Mouse (Mus musculus): ENCODE data around the gene Bcar3. TPM values are rescaled to one million over a fixed set of nuclear protein-coding genes. Genes with fewer than 3 reads are reported as not detected.

Bcar3 gene
- total RNA-seq, 2 experiments from 2014 or later: 4.7 to 7.0 TPM

- DNase-seq: peak; percentile 55
- intact Hi-C loops (cut with DNase I): no loop called here
Observed at GRCm38 (mm10) chr3:122446678-122447077, 152.7 kb downstream of the Bcar3 start.

GRCm38 (mm10) chr3:122448196-122448595, 154.3 kb downstream of the Bcar3 start:
- DNase-seq: no peak
- intact Hi-C loops (cut with DNase I): no loop called here

- intact Hi-C loops (cut with DNase I): no loop called here
- no peak for DNase-seq
Observed at GRCm38 (mm10) chr3:122450041-122450440, 156.1 kb downstream of the Bcar3 start.

- no peak for DNase-seq
- intact Hi-C loops (cut with DNase I): no loop called here
Observed at GRCm38 (mm10) chr3:122453875-122454274, 159.9 kb downstream of the Bcar3 start.

- intact Hi-C loops (cut with DNase I): no loop called here
Observed at GRCm38 (mm10) chr3:122456156-122456555, 162.2 kb downstream of the Bcar3 start.

GRCm38 (mm10) chr3:122456807-122457206, 162.9 kb downstream of the Bcar3 start:
- DNase-seq: no peak
- intact Hi-C loops (cut with DNase I): no loop called here

More at GRCm38 (mm10) chr3:122456156-122456555, 162.2 kb downstream of the Bcar3 start:
- no peak for DNase-seq

- intact Hi-C loops (cut with DNase I): no loop called here
- no peak for DNase-seq
Observed at GRCm38 (mm10) chr3:122457723-122458122, 163.8 kb downstream of the Bcar3 start.

- intact Hi-C loops (cut with DNase I): no loop called here
- no peak for DNase-seq
Observed at GRCm38 (mm10) chr3:122458743-122459142, 164.8 kb downstream of the Bcar3 start.

- intact Hi-C loops (cut with DNase I): loop anchor here (5.0 kb wide), 1 partner anchor 176 kb away; no protein-coding TSS in a partner anchor
- DNase-seq: no peak
Observed at GRCm38 (mm10) chr3:122460848-122461511, 167.0 kb downstream of the Bcar3 start.

GRCm38 (mm10) chr3:122461512-122461881, 167.6 kb downstream of the Bcar3 start:
- intact Hi-C loops (cut with DNase I): loop anchor here (5.0 kb wide), 1 partner anchor 176 kb away; no protein-coding TSS in a partner anchor
- peak; percentile 32 for DNase-seq

GRCm38 (mm10) chr3:122461932-122462871, 168.3 kb downstream of the Bcar3 start:
- peak; percentile 69 for DNase-seq
- intact Hi-C loops (cut with DNase I): loop anchor here (5.0 kb wide), 1 partner anchor 175 kb away; no protein-coding TSS in a partner anchor

- no peak for DNase-seq
- intact Hi-C loops (cut with DNase I): loop anchor here (5.0 kb wide), 1 partner anchor 174 kb away; no protein-coding TSS in a partner anchor
Observed at GRCm38 (mm10) chr3:122463166-122463565, 169.2 kb downstream of the Bcar3 start.

GRCm38 (mm10) chr3:122466100-122466730, 172.3 kb downstream of the Bcar3 start:
- peak; percentile 55 for DNase-seq
- intact Hi-C loops (cut with DNase I): no loop called here

- intact Hi-C loops (cut with DNase I): loop anchor here (2.0 kb wide), 1 partner anchor 155 kb away; no protein-coding TSS in a partner anchor
Observed at GRCm38 (mm10) chr3:122467977-122468376, 174.0 kb downstream of the Bcar3 start.

GRCm38 (mm10) chr3:122470326-122471016, 176.5 kb downstream of the Bcar3 start:
- intact Hi-C loops (cut with DNase I): loop anchor here (5.0 kb wide), 2 partner anchors 147 to 162 kb away; partner anchors contain the start of gene Fnbp1l
- no peak for DNase-seq

More at GRCm38 (mm10) chr3:122467977-122468376, 174.0 kb downstream of the Bcar3 start:
- DNase-seq: no peak

GRCm38 (mm10) chr3:122471017-122471721, 177.2 kb downstream of the Bcar3 start:
- peak; percentile 43 for DNase-seq
- intact Hi-C loops (cut with DNase I): loop anchor here (5.0 kb wide), 2 partner anchors 146 to 161 kb away; partner anchors contain the start of gene Fnbp1l

- no peak for DNase-seq
Observed at GRCm38 (mm10) chr3:122472412-122472811, 178.5 kb downstream of the Bcar3 start.

GRCm38 (mm10) chr3:122473523-122474034, 179.6 kb downstream of the Bcar3 start:
- no peak for DNase-seq

More at GRCm38 (mm10) chr3:122472412-122472811, 178.5 kb downstream of the Bcar3 start:
- intact Hi-C loops (cut with DNase I): loop anchor here (5.0 kb wide), 2 partner anchors 145 to 160 kb away; partner anchors contain the start of gene Fnbp1l

GRCm38 (mm10) chr3:122474067-122474466, 180.1 kb downstream of the Bcar3 start:
- no peak for DNase-seq

More at GRCm38 (mm10) chr3:122473523-122474034, 179.6 kb downstream of the Bcar3 start:
- intact Hi-C loops (cut with DNase I): loop anchor here (5.0 kb wide), 2 partner anchors 144 to 159 kb away; partner anchors contain the start of gene Fnbp1l

More at GRCm38 (mm10) chr3:122474067-122474466, 180.1 kb downstream of the Bcar3 start:
- intact Hi-C loops (cut with DNase I): loop anchor here (5.0 kb wide), 2 partner anchors 143 to 158 kb away; partner anchors contain the start of gene Fnbp1l
